Mouse (Mus musculus) T-helper 2 cell (primary cell): ENCODE results near the gene Pdxp.
"Not testable (repeated sequence)": the region's sequence is repeated elsewhere in the genome, so short reads cannot be mapped to it uniquely, and the experiment has no call there.

Experiments
- in situ Hi-C: fragments of 300-600 bp; cut with MboI, MseI; formaldehyde crosslinking; loops from one replicate; pipeline ENCODE4 v1.15.1; 2025; ENCODE audit warnings: high pct_unique_total_duplicates

Pdxp gene

DNA sequence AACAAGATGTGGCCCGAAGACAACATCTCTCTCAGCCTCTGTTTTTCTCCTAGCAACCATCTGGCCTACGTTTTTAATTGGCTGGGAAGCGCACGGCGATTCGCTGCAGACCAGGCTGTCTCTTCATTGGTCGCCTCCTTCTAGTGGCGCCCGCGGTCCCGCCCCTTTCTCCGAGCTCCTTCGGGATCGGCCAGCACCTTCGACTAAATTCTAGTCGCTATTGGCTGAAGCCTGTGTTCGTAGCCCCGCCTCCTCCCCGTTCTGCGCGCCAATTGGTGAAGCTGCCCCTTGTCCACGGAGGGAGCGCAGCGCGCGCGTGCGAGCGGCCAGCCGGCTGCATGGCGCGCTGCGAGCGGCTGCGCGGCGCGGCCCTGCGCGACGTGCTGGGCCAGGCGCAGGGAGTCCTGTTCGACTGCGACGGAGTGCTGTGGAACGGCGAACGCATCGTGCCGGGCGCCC lies at the start of gene Pdxp:
Pdxp (plus strand) TSS at position 288 of the 459 bp plus-strand sequence.
- in situ Hi-C loops, result no loop called here

DNA sequence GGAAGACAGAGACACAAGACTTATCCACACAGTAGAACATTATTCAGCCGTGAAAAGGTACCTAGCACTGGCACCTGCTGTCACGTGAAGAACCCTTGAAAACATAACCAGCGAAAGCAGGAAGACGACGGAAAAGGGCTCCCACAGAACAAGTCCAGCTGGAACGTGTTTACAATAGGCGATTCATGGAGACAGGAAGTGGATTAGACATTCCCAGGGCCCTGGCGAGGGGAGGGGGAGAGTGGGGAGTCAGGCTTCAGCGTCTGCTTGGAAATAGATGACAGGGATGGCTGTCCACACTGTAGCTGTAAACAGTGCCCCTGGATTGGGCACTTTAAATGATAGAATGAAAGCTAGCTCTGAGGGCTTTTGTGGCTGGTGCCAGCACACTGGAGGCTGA lies 45.3 kb upstream of the Pdxp start:
- in situ Hi-C loops, result no loop called here

DNA sequence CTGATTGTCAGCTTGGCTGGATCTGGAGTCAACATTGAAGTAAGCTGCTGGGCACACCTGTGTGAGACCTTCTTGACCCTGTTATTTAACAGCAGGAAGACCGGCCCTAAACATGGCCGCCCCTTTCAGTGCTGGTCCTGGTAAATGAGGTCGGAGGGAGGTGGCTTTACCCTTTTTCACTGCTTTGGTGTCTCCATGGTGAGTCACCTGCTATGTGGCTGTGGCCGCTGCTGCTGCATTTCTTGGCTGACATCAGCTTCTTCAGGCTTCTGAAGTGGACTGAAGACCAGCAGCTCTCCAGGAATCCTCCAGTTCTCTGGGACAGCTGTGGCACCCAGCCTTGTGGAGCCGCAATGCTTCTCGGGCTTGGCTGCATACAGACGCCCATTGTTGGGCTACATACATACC lies 44.9 kb upstream of the Pdxp start:
- in situ Hi-C loops, result no loop called here

DNA sequence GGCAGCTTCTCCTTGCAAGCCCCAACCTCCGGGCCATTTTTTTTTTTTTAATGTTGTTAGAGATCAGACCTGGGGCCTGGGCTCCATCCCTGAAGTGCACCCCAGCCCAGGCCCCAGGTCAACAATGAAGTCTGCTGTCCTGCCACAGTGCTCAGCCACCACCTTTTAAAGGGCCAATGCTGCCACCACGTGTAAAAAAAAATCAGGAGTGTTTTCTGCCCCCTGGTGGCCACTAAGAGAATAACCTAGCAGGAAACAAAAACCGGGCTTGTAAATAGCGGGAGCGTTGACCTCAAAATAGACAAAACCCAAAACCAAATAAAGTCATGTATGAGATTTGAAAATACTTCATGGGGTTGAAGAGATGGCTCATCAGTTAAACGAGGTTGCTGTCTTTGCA lies 43.9 kb upstream of the Pdxp start:
- in situ Hi-C loops, result no loop called here

DNA sequence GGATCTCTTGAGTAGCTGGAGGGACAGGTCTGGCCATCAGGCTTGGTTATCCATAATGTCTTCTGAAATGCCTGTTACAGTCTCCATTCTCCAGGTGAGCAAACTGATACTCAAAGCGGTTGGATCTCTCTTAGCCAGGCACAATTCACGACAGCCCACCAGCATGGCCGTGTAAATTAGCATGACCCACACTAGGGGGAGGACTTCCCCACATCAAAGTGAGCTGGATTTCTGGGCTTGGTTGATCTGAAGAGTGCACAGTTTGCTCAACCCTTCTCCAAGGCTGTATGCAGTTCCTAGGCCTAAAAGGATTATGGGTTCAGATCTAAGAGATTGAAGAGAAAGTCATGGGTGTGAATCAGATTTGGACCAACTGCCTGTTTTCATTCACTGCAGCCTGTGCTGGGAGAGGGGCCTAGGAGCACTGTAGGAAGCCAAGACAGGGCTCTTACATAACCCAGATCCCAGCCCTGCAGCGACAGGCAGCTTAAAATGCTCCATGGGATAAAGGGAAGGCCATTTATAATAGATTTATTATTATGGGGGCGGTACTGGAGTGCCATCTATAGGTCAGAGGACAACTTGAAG lies 41.6 kb upstream of the Pdxp start:
- in situ Hi-C loops, result no loop called here

DNA sequence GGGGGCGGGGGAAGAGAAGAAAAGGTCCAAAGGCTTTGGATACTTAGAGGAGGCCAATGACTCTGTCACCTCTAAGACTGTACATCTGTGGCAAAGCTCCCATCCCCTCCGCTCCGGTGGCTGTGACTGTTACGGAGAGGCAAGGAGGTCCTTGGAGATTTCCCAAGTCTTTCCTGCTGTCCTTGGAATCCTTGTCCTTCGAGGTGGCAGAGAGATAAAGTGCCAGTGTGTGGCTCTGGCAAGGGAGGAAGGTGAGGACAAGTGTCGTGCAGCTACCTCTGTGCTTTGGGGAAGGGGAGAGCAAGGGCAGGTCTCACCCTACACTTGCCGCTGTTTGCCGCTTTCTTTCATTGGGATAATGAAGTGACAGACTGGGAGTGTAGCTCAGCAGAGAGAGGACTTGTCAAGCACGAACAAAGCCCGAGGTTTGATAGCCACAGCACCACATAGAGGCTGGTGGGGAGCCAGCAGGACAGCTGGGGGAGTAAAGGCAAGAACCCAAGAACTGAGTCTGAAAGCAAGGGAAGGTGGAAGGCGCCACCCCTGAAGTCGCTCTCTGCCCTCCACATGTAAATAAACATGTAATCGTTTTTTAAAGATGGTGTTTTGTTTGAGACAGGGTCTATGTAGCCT lies 39.8 kb upstream of the Pdxp start:
- in situ Hi-C loops, result no loop called here

DNA sequence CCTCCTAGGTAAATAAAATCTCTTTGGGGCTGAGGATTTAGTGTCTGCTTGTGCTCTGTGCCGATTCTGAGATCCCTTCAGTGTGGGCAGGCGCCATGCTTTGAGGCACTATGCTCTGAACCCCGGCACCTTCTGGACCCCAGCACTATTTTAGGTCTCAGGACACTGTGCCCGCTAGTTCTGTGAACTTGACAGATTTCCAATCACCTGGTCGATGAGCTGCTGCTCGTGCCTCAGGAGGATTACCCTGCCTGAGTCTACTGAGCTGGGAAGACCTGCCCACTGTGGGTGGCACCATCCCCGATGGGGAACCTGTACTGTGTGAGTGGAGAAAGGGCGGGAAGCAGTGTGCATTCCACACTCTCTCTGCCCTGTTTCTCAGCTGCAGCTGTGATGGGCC lies 38.7 kb upstream of the Pdxp start:
- in situ Hi-C loops, result no loop called here

DNA sequence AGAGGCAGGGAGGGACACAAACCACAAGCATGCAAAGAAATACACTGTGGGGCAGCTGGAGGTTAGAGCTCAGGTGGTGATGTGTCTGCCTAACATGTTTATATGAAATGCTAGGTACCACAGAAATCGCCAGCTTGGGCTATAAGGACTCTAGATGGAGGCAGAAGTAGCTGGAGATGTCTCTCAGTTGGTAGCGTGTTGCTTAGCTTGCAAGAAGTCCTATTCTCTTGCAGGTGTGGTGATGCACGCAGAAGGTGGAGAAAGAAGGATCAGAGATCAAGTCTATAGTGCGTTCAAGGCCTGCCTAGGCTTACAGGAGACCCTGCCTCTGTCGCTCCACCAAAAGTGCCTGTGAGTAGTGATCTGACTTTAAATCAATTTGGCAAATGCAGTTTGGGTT lies 38.2 kb upstream of the Pdxp start:
- in situ Hi-C loops, result no loop called here

DNA sequence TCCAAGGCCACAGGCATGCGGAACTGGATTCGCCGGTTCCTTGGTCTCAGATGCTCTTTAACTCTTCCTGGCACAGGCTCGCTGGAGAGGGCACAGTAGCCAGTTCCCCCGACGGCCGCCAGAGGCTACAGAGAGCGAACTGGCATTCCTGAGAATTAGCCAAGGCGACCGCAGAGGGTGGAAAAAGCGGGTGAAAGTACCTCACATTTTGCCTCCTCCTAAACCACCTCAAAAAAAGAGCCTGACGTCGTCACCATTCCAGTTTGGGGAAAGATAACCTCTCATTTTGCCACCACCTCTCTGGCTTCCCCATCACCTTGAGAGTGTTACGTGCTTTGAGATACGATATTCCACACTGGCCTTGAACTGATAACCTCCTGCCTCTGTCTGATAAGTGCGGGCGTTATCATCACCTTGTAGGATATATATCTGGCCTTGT lies 37.4 kb upstream of the Pdxp start:
- in situ Hi-C loops, result no loop called here

DNA sequence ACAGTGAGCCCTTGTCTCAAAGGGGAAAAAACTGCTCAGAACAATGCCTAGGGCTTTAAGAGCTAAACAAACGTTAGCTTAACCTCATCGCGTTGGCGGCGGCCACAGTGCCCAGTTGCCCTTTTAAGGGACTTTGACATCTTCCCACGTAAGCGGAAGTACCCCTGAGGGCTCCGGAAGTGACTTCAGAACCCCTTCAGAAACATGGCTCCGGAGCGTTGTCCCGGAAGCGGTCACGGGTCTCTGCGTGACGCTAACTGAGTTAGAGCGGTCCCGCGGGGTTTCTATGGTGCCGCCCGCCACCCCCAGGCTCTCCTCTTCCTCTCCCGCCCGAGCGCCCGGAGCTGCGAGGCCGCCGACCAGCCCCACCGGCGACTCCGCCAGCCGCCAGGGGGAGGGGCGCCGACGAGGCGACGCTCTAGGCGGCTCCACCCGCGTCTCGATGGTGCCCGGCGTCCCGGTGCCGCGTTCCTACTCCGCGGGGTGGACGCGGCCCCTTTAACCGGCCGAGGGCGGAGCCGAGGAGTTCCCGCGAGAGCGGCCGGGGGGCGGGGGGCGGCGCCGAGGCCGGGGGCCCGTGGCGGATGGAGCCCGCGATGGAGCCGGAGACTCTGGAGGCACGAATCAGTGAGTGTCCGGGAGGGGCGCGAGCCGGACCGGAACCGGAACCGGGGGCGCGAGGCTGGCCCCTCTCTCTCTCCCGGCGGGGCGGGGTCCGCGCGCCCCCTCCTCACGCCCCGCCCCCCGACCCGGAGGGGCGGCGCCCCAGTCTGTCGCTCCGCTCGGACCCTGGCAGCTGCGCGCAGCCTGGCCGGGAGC lies 36.5 kb upstream of the Pdxp start, which contains the start of gene Gga1:
Gga1 (plus strand) TSS at position 200 of the 819 bp plus-strand sequence.
- in situ Hi-C loops, result no loop called here

DNA sequence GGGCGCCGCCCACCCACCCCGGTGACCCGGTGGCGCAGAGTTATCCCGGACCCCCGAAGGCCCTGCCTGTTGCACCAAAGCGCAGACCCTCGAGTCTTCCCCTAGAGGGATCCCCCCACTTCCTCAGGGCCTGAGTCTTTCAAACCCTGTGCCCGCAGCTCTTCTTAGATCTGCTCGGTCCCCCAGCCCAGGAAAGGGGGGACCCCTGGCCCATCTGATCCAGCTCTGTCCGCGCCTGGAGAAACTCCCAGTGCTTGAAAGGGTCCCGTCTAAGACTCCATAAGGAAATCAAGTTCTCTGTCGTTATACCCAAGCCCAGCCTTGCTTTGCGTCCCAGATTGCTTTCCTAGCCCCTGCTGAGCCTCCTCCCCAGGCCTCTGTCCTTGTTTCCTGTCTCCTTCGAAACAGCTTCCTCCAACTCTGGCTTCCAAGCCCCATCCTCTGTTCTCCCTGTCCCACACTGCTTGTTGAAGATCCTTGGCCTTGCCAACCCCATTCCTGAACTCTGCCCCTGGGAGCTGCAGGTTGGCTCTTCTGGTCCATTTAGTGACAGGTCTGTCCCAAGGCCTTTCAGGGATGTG lies 35.8 kb upstream of the Pdxp start:
- in situ Hi-C loops, result no loop called here

DNA sequence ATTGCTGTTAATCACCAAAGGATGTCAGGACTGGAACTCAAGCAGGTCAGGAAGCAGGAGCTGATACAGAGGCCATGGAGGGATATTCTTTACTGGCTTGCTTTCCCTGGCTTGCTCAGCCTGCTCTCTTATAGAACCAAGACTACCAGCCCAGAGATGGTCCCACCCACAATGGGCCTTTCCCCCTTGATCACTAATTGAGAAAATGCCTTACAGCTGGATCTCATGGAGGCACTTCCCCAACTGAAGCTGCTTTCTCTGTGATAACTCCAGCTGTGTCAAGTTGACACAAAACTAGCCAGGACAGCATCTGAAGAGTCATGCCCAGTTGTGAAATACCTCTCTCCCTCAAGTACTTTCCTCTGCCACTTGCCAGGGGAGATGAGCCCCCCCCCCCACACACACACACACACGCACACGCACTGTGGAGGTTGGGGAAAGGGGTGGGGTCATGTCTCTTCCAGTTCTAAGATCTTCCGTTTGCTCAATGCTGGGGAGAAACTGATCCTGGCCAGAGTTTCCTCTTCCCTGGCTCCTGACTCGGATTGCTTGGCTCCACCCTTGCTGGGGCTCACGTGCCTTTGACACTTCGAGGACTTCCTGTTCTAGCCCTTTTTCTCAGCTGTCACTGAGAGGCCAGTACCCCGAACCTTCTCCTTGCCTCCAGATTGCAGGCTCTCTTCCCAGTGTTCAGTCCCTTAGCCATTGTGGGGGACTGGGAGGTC lies 34.8 kb upstream of the Pdxp start:
- in situ Hi-C loops, result not testable (repeated sequence)

DNA sequence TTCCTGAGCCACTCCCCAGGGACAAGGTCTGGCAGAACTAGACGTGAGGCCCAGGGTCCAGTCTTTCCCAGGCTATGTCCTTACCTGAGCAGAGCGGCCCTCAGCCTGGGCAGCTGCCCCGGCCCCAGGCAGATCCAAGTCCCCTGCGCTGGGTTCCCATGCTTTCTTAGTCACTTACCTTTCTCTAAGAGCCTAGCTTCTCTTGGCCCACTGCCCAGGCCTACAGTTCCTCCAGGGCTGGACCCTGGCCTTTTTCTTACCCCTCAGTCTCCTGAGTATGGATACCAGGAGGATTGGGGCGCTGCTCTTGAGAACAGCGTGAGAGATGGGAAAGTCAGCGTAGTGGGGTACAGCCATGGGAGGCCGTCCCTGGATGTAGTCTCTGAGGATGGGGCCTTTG lies 33.3 kb upstream of the Pdxp start:
- in situ Hi-C loops, result no loop called here

DNA sequence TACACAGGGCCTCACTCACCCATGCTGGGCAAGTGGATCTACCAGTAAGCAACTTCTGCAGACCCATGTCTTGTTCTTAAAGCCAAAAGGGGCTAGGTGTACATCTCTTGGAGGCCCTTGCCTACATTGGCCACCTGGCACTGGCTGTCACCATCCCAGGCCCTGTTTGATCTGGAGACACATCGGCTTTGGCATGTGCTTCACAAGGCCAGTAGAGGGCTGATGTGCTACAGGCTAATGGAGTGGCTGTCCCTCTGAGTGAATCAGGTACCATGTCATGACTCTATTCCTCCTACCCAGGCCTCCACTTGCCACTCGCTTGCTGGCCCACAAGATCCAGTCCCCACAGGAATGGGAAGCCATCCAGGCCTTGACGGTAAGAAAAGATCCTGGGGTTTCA lies 31.9 kb upstream of the Pdxp start:
- in situ Hi-C loops, result no loop called here

DNA sequence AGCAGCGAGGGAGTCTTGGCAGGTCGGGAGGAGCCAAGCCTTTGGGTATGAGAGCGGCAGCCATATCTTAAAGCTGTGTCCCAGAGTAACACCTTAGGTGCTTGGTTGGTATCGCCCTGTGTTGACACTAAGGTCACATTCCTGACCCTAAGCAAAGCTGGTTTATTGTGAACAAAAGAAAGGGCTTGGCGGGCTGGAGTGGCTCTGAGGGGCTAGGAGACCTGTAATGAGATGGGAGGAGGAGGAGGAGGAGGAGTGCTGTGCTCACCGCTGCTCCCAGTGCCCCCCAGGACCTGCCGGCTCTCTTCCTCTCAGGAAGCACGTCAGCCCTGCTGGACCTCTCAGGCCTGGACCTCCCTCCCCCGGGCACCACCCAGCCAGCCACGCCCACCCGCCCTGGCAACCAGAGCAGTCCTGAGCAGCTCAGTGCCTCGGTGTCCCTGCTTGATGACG lies 24.3 kb upstream of the Pdxp start:
- in situ Hi-C loops, result no loop called here

DNA sequence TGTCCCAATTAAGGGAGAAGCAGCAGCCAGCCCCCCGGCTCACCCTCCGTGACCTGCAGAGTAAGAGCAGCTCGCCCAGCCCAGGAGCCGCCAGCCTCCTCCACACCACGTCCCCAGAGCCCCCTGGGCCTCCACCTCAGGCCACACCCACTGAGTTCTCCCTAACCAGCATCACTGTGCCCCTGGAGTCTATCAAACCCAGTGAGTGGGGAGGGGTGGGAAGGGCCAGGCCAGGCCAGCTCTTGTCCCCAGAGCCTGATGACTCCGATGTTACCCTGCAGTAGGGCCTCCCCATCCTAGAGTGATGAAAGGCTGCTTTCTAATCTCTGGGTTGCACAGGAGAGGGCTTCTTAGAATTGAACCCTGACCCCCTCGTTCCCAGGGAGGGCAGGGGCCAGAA lies 21.3 kb upstream of the Pdxp start:
- in situ Hi-C loops, result no loop called here

DNA sequence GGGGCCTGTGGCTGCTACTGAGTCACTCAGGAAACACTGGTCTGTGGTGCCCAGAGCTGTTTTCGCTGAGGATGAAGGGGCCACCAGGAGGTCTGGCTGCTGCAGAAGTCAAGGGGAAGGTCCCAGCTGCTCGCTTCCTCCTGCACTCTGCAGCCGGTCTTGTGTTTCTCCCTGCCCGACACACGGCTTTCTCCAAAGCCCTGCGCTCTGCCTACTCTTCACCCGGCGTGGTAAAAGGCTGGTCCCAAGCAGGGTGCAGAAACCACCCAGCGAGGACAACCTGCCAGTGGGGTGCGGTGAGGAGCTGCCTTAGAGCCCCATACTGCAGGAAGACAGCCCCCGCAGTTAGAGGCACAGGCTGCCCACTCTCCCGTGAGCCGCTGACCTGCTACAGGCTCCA lies 19.0 kb upstream of the Pdxp start:
- in situ Hi-C loops, result no loop called here

DNA sequence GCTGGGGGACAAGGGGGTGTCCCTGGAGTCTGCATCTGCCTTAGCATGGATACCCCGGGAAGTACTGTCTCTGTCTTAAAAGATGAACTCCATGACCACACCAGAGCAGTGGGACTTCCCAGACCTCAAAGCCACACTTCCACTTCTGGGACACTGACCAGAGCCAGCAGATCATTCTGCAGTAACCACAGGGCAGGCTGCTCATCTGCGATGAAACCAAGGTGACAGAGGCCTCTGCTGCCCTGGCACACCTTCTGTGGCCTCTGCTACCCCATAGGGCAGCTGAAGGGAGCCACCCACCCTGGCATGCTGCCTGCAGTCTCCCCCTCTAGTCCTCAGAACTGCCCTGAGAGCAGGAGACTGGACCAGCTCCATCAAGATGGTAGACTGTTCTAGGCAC lies 18.0 kb upstream of the Pdxp start:
- in situ Hi-C loops, result no loop called here

DNA sequence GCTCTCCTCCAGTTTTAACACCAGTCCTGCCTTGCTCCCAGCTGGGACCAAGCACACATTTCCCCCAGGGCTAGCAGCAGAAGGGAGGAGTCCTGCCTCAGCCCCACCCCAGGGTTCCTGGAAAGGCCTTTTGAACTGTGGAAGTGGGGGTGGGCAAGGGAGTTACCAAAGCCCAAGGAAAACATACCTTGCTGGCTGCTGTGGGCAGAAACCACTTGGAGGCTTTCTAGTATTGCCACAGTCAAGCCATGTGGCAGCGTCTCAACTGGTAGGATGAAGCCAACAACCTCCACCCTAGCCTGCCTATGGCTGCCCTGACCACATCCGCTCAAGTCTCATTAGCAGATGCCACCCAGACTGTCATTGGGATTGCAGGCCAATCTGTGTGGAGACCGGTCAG lies 17.6 kb upstream of the Pdxp start:
- in situ Hi-C loops, result no loop called here

DNA sequence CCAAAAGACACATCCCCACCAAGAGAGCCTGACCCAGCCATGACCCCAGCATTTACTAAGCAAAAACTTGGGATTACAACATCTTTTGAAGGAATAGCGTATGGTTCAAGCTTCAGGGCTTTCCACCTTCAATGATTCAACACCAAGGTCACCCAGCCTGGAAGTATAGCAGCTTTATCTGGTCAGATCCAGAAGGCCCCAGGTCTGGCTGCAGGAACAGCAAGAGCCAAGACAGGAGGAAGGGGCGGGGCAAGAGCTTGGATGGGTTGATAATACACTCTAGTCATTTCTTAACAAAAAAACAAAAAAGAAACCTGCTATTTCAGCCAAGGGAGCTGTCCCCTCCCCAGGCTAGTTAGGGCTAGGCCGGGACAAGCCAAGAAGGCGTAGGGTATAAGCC lies 16.2 kb upstream of the Pdxp start:
- in situ Hi-C loops, result no loop called here

DNA sequence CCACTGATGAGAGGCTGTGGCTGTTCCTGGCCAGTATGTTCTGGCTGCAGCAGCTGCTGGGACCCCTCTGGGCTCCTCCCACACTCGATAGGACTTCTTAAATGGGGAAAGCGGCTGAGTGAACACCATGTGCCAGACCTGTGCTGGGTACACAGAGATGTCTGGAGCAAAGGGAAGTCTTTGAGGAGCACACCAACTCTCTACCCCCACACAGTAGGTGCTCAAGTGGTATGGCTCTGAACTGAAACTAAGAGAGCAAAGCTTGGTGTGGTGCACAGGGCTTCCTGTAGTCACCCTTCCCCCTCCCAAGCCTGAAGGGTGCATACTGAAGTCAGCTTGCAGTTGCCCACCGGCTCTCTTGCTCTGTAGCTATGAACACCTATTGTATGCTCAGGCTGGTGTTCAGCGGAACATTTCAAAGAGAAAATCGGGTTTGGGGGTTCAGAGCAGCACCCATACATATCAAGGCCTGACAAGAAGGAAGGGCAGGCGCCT lies 15.2 kb upstream of the Pdxp start:
- in situ Hi-C loops, result no loop called here

DNA sequence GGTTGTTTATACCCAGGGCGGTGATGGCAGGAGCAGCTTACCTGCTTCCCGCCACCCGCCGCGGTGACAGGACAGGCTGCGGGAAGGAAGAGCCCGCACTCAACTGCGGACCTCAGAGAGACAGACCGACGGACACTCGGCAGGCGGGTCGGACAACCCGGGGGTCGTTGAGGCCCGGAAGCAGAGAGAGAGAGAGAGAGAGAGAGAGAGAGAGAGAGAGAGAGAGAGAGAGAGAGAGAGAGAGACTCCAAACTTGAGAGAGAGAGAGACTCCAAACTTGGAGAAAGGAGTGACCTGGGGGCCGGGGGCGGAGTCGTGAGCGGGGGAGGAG lies 14.3 kb upstream of the Pdxp start, which contains the start of gene Gm49510:
Gm49510 (plus strand) TSS at position 259 of the 331 bp plus-strand sequence.
- in situ Hi-C loops, result no loop called here
